Mouse (Mus musculus): ENCODE measurements around the gene Ldah.

Gene Ldah

GRCm38 (mm10) chr12:8281225-8282017 lies 73.5 kb downstream of the Ldah start:
- DNase-seq (ENCODE audit: low spot score) = no peak

- no peak for DNase-seq (ENCODE audit: low spot score)
These were observed 80.1 kb downstream of the Ldah start for GRCm38 (mm10) chr12:8287970-8288369.

DNA sequence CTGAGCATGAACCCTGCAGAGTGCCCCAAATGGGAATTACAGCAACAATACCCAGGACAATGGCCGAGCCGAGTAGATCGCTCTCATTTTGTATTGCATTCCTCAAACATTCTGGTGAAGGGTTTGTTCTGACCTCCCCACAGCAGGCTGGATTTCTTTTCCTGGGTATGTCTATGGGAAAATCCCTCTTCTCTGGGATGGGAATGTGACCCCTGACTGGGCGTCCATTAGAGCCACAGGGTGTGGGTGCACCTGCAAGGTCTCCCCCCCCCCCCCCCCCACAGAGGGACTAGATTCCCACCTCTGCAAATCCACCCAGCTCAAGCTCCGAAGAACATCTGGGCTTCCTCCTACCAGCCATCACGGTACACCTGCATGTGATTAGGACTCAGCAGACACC lies 81.2 kb downstream of the Ldah start:
- DNase-seq (ENCODE audit: low spot score) = no peak

DNA sequence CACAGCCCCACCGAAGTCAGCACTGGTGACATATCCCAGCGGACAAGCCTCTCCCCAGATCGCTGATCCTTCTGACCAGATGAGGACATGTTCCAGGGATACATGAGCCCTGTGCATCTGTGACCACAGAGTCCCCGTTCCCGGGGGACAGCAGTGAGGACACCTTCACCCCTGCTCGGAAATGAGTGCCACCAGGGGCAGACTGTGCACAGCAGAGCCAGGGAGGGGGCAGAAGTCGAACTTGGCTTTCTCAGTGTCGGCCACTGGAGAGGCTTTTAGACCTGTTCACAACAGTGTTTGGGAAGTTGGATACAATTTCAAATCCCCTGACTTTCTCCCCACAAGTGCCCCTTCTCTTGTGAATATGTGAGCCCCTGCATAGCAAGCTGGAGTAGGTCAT lies 81.6 kb downstream of the Ldah start:
- DNase-seq (ENCODE audit: low spot score) = no peak

DNA sequence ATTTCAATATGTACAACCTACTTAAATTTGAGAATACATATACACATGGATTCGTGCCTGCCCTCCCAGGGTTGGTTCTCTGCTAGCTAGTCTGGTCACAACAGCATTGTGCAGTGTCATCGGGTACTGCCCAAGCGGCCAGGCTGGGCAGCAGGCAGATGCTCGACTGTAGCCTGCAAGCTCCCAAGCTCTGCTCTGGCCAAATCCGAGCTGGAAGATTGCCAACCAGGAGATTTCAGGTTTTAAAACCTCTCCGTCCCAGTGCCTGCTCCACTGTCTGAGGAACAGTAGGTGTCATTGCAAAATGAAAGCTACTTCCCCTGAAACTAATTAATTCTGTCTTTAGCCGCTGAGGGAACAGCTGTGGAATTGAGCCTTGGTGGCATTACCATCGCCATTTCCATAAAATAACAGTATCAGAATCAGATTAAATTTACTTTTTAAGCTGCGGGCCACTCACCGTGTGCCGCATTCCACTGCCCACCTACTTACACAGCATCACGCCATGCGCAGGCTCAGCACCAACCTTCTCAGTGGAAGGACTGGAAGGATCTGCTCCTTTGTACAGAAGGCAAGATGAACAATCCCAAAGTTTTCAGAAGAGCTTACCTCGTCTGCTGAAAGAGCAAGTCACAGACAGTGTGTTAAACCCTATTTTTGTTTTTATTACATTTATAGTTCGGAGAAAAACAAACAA lies 83.4 kb downstream of the Ldah start:
- DNase-seq (ENCODE audit: low spot score) = no peak

- DNase-seq (ENCODE audit: low spot score) = no peak
These were observed 87.5 kb downstream of the Ldah start for GRCm38 (mm10) chr12:8295307-8295913.

DNA sequence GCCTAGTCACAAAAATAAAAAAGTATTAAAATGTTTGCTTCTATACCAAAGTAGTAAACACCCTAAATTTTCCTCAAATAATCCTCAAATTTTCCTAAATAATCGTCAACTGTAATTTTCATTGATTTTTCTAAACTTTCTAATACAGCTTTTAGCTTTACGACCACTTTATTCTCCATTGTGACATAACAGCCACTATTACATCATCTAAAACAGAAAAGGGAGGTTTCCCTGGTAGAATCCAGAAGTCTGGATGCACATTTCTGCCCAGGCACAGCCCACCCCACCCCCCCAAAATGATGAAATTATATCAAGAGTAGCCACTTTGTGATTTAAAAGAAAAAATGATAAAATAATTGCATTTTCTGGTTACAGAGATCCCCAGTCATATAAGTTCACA lies 88.2 kb downstream of the Ldah start:
- DNase-seq (ENCODE audit: low spot score) = no peak

DNA sequence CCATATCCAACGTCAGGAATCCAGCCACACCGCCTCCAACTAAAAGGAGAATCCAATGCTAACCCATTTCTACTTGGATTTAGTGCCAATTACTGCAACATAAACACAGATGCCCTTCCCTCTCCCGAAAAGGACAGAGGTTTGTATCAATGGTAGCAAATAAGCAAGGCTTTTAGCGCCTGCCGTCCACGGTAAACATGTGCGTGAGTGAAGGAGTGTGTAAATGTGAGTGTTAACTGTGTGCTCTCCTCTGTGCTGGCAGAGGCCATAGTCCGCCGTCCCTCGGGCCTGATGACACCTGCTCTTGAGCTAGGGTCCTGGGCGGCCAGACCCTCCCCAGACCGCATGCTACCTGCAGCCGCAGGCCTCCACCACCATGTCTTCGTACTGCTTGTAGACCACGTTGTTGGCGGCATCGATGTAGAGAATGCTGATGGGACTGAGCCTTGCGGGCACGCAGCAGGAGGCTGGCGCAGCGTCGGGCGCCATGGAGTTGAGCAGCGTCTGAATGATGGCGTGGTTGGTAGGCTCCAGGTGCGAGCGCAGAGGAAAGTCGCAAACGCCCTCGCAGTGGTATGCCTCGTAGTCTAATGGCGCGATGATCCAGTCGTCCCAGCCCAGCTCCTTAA lies 89.8 kb downstream of the Ldah start:
- no peak for DNase-seq (ENCODE audit: low spot score)

DNA sequence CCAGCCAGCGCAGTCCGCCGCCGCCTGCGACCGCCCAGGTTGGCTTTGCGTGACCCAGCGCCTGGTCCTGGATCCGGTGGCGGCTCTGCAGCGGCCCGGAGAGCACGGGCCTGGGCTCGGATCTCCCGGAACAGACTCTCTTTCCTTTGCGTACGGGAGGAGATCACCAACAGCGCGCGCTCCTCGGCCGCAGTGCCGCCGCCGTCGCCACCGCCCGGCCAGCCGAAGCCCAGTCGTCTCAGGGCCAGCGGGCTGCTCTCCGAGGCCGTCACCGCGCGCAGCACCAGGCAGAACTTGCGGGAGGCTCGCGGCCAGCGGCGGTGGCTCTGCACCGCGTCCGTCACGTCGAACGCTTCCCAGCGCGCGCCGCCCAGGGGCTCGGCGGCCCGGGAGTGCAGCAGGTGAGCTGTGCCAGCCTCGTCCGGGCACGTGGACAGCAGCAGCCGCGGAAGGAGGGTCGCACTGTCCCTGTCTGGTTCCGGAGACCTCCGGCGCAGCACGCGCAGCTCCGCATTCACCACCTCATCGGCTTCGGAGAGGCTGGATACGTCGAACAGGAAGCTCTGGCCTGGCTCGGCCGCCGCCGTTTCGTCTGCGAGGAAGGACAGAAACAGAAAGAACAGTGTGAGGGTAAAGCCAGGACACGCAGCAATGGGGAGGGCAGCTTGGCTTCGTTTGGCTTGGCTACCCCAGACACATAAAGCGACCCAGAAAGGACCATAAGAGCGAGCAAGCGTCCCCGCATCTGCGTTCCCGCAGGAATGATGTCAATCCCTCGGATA lies 90.6 kb downstream of the Ldah start:
- DNase-seq (ENCODE audit: low spot score) = no peak

DNA sequence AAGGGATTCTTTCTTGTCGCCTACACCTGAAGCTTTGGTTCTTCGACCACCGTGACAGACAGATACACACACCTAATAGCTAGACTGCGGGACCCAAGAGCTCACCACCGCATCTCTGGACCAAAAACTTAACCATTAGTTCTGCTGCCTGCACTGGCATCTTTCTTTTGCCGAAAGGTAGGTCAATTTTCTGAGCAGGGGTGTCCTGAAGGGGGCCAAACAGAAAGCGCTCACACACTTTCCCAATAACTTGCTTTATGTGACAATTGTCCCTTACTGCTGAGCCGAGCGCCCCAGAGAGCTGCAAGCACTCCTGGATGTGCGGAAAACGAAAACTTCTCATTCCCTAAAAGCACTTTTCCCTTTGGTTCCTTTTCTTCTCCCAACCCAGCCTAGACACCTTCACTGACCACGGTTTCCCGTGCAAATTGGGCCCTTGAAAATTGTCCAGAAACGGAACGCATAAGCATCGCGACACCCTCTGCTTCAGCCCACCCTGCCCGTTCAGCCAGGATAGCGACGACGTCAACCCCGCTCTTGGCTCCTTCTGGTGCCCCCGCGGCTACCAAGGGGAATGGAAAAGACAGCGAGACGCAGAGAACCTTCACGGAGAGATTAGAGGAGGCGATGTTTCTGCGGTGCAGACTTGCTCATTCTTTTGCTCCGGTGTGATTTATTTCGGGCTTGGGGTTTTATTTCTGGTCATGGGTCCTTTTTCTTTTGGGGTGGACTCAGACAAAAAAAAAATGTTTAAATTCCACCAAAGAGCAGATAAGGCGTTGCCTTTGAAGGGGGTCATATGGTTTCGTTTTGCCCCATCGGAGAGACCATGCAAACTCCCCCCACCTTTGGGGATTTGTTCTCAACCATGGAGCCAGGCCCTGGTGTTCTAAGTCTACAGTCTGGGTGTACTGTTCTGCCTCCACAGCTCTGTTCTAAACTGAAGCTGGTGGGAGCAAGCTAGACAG lies 91.5 kb downstream of the Ldah start:
- no peak for DNase-seq (ENCODE audit: low spot score)

- DNase-seq (ENCODE audit: low spot score) = no peak
These were observed 92.2 kb downstream of the Ldah start for GRCm38 (mm10) chr12:8300111-8300480.

GRCm38 (mm10) chr12:8300521-8300920 lies 92.6 kb downstream of the Ldah start:
- DNase-seq (ENCODE audit: low spot score) = no peak

DNA sequence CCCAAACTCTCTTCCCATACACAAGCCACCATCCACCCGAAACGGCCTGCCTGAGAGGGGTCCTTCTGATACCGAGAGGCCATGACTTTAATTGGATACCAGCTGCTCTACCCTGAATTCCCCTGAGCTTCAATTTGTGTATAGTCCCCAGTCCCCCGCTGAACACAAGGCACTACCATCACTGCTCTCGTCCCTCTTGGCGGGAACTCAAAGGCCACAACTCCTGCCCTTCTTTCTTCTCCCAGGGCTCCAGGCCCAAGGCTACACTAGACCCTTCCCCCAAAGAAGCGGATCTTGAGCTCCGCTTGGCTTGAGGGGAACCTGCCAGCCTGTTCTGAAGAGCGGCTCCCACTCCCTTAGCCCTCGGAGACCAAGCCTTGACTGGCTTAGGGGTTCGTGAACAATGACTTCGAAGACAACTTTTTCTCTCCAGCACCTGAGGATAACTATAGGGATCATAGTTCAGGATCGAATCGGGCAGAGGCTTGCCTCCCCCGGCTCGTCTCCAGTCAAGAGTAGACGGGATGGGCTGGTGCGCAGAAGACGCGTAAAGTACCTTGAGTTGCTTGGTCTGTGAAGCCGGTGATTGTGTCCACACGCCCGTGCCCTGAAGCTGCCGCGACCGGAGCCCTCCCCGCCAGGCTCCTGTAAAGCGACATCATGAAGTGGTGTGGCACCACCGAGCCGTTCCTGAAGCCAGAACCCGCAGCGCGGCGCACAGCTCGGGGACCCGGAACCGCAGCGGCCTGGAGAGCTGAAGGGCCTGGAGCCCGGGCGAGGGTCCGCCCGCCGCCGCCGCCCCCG lies 93.3 kb downstream of the Ldah start:
- no peak for DNase-seq (ENCODE audit: low spot score)

DNA sequence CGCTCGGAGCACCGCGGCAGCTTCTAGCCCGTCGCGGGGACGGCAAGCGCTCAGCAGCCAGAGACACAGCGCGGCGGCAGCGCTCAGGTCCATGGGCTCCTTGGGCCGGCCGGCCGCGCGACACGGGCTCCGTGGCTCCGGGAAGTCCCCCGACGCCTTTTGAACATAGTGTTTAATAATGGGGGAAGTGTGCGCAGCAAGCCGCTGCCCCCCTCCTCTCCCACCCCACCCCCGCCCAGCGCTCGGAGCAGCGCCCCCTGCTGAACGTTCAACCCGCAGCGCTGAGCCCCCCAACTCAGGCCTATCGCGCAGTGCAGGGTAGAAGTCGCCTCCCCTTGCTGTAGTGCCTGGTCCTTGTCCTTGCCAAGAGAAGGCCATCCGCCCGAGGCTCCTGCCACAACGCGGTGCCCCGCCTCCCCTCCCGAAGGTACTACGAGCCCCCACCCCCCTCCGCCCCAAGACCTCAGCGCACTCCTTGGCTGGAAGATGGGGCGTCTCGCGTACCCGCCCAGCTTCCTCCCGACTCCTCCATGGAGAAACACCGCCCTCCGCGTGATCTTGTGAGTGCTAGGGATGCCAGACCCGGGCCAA lies 94.0 kb downstream of the Ldah start, which contains the start of gene Gdf7:
Gene Gdf7 (minus strand): TSS at position 114 of the 591 bp plus-strand sequence.
- no peak for DNase-seq (ENCODE audit: low spot score)

- no peak for DNase-seq (ENCODE audit: low spot score)
These were observed 97.4 kb downstream of the Ldah start for GRCm38 (mm10) chr12:8305258-8305657.

- DNase-seq (ENCODE audit: low spot score) = no peak
These were observed 98.5 kb downstream of the Ldah start for GRCm38 (mm10) chr12:8306432-8306831.

- DNase-seq (ENCODE audit: low spot score) = no peak
These were observed 99.0 kb downstream of the Ldah start for GRCm38 (mm10) chr12:8306910-8307309.

DNA sequence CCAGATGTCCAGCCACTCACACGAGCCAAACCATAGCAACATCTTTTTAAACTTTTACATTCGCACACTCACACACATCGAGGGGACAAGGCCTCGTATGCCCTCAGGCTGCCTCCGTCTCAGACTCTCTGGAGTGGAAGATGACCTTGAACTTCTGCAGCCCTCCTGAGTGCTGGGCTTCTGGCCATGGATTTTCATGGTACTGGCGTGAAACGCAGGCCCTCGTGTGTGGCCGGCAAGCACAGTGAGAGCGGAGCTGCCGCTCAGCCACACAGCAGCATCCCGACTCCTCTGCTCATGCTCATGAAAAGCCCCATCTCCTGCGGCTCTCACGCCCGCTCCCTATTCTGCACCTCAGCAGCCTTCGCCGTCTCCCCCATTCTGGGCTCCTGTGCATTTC lies 103.1 kb downstream of the Ldah start:
- DNase-seq (ENCODE audit: low spot score) = no peak

GRCm38 (mm10) chr12:8312266-8312665 lies 104.4 kb downstream of the Ldah start:
- DNase-seq (ENCODE audit: low spot score) = no peak

Data from layer of hippocampus, adult 9-10 months (tissue).